Comparison of ENCODE assay signal across 23 mouse cellular contexts in the genomic region with DNA sequence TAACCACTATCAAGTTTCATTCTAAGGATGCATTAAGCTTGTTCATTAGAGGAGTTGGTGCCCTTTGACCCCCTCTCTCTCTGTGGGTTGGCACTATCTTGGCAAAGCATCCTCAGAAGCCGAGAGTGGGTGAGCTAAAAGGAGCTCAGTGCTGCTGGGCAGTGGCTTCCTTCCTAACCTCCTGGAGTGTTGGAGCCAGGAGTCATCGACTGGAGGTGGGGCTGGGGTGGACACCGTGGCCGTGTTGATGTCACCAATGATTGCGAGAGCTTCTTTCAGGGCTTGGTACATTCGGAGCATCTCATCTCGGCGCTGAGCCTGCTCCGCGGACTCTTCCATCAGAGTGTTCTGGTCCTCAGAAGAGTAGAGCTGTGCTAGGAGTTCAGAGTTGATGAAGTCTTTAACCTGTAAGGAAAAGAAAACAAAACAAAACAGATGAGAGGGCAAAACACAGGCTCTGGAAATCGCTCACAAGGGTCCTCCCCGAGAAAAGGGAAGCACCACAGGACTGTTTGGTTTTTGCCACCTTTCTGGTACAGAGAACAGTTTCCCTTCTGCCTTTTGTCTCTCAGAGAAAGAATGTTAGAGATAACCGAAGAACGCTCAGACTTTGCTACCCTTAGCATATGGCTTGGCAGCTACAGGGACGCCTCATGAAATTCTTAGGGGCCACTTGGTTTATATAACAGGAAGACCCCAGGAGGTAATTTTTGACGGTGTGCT. TPM values are rescaled to one million over a fixed set of nuclear protein-coding genes. Genes with fewer than 3 reads are reported as not detected.
A peak's percentile ranks its signal among the peaks of the same experiment; 100 is the strongest.
DNase-seq lines count a peak whose midpoint lies in the region; ATAC-seq and TF ChIP-seq lines count a peak whose summit lies in the region.
"Had no signal": no experiment of that assay in that cellular context is flagged by ENCODE, and none has a peak within 500 bp of the region (broad histone marks: within the 10 kb centered on the region; RNA-seq: fewer than 3 reads in every experiment).

No protein-coding gene starts in this region.

- intact Hi-C loops in heart, postnatal 10 days (cut with DNase I): no loop called here

- H3K36me3 ChIP-seq in heart, embryonic 12.5 days: no peaks in the 10 kb centered on the region
- H3K36me3 ChIP-seq in kidney, embryonic 15.5 days: no peaks in the 10 kb centered on the region
- no peaks in the 10 kb centered on the region for H3K36me3 ChIP-seq in kidney, embryonic 16.5 days (ENCODE audit: insufficient read depth, low read length)
- no peaks in the 10 kb centered on the region for H3K36me3 ChIP-seq in liver, postnatal 0 days (replicated peaks; ENCODE audit: insufficient read depth, low read length)
- H3K36me3 ChIP-seq: liver, embryonic 13.5 days had no signal

- ATAC-seq in heart, embryonic 12.5 days (ENCODE audit: insufficient number of reproducible peaks, low FRiP score): 0 out of 2 replicates have a peak, but pooled peaks have one; percentile 33
- ATAC-seq in kidney, embryonic 15.5 days (replicated peaks; ENCODE audit: low FRiP score): 0 out of 2 replicates have a peak, but pooled peaks have one; percentile 11
- no peak for ATAC-seq in kidney, embryonic 16.5 days (ENCODE audit: low FRiP score, low TSS enrichment)
- peak; percentile 80 for ATAC-seq in granulocyte monocyte progenitor cell, adult 5-6 weeks (replicated peaks; ENCODE audit: poor library complexity, severe bottlenecking)
- peak; percentile 43 for ATAC-seq in megakaryocyte progenitor cell, adult 5-6 weeks (replicated peaks; ENCODE audit: poor library complexity)
- no peak for ATAC-seq in liver, postnatal 0 days
- ATAC-seq: Patski had no signal

- no peaks in the 10 kb centered on the region for H3K9me3 ChIP-seq in heart, embryonic 12.5 days (replicated peaks)
- no peaks in the 10 kb centered on the region for H3K9me3 ChIP-seq in kidney, embryonic 15.5 days (replicated peaks)
- no peaks in the 10 kb centered on the region for H3K9me3 ChIP-seq in kidney, embryonic 16.5 days (ENCODE audit: low read length)
- no peaks in the 10 kb centered on the region for H3K9me3 ChIP-seq in liver, postnatal 0 days (ENCODE audit: low read length)
- H3K9me3 ChIP-seq: liver, embryonic 13.5 days had no signal

- WGBS in heart, embryonic 12.5 days: 34% methylated on average over 16 of the region's 16 CpGs
- WGBS in kidney, embryonic 15.5 days: 76% methylated on average over 16 of the region's 16 CpGs
- 71% methylated on average over 16 of the region's 16 CpGs for WGBS in kidney, embryonic 16.5 days
- 55% methylated on average over 16 of the region's 16 CpGs for WGBS in liver, postnatal 0 days (ENCODE audit: insufficient replicate concordance)

- H3K4me3 ChIP-seq in heart, embryonic 12.5 days: no peak overlapping the region
- no peak overlapping the region for H3K4me3 ChIP-seq in kidney, embryonic 15.5 days (replicated peaks)
- no peak overlapping the region for H3K4me3 ChIP-seq in kidney, embryonic 16.5 days (ENCODE audit: low read length)
- no peak overlapping the region for H3K4me3 ChIP-seq in liver, postnatal 0 days (ENCODE audit: low read depth, low read length)
- H3K4me3 ChIP-seq: gastrocnemius, adult 2 months; liver, embryonic 13.5 days had no signal

- H3K4me1 ChIP-seq in heart, embryonic 12.5 days (replicated peaks): peaks cover 46% of the 10 kb centered on the region
- peaks cover 41% of the 10 kb centered on the region for H3K4me1 ChIP-seq in kidney, embryonic 15.5 days
- peaks cover 50% of the 10 kb centered on the region for H3K4me1 ChIP-seq in kidney, embryonic 16.5 days (ENCODE audit: insufficient read depth, low read length)
- H3K4me1 ChIP-seq in liver, postnatal 0 days (ENCODE audit: insufficient read depth): no peaks in the 10 kb centered on the region

- DNase-seq in heart, postnatal 10 days: no peak
- no peak for DNase-seq in liver, postnatal 0 days
- DNase-seq: cerebellum, adult 8-10 months; embryo, embryonic 11 days; gastrocnemius, adult 2 months; kidney, adult 2 months; liver, embryonic 13.5 days; right cerebral cortex, adult 18-20 months; thymus, adult 2 months had no signal

- no peak for TF ChIP-seq EP300 in liver, postnatal 0 days (IDR thresholded peaks at IDR 0.05; ENCODE audit: low read depth)

- H3K4me2 ChIP-seq in heart, embryonic 12.5 days: peak overlapping the region; percentile 47
- H3K4me2 ChIP-seq in kidney, embryonic 15.5 days: no peak overlapping the region
- H3K4me2 ChIP-seq in kidney, embryonic 16.5 days (replicated peaks; ENCODE audit: low read depth, low read length): no peak overlapping the region
- H3K4me2 ChIP-seq in liver, postnatal 0 days (ENCODE audit: low read depth, low read length): no peak overlapping the region
- H3K4me2 ChIP-seq: liver, embryonic 13.5 days had no signal

- TF ChIP-seq CTCF in liver, postnatal 0 days (IDR thresholded peaks at IDR 0.05; ENCODE audit: low read depth): no peak

- no peaks in the 10 kb centered on the region for H3K27me3 ChIP-seq in heart, embryonic 12.5 days (replicated peaks)
- no peaks in the 10 kb centered on the region for H3K27me3 ChIP-seq in kidney, embryonic 15.5 days
- H3K27me3 ChIP-seq in kidney, embryonic 16.5 days (ENCODE audit: insufficient read depth, low read length): no peaks in the 10 kb centered on the region
- no peaks in the 10 kb centered on the region for H3K27me3 ChIP-seq in liver, postnatal 0 days (ENCODE audit: insufficient read depth, low read length)
- H3K27me3 ChIP-seq: liver, embryonic 13.5 days; Patski had no signal

- peak overlapping the region; percentile 51; the same call in 1 of the 2 replicates for H3K27ac ChIP-seq in heart, embryonic 12.5 days (ENCODE audit: poor library complexity, severe bottlenecking)
- no peak overlapping the region for H3K27ac ChIP-seq in kidney, embryonic 15.5 days
- H3K27ac ChIP-seq in kidney, embryonic 16.5 days (ENCODE audit: low read length): no peak overlapping the region
- no peak overlapping the region for H3K27ac ChIP-seq in liver, postnatal 0 days (ENCODE audit: low read depth)
- H3K27ac ChIP-seq: gastrocnemius, adult 2 months; liver, embryonic 13.5 days had no signal

- 0 out of 2 replicates have a peak overlapping the region, but pooled peaks have one; percentile 13 for H3K9ac ChIP-seq in heart, embryonic 12.5 days
- no peak overlapping the region for H3K9ac ChIP-seq in kidney, embryonic 15.5 days
- no peak overlapping the region for H3K9ac ChIP-seq in kidney, embryonic 16.5 days (replicated peaks; ENCODE audit: low read length)
- H3K9ac ChIP-seq in liver, postnatal 0 days (replicated peaks): no peak overlapping the region
- H3K9ac ChIP-seq: liver, embryonic 13.5 days had no signal

RNA-seq across cellular contexts. Expression of gene 4930558K02Rik, which starts 32.2 kb away (rescaled TPM):
- polyA plus RNA-seq in heart, embryonic 12.5 days (2016; fragmentation: Nextera tagmentation; extraction: Ambion mirVana): not detected in 2 replicates
- not detected for total RNA-seq in heart, postnatal 10 days (2021)
- not detected in 2 replicates for polyA plus RNA-seq in kidney, embryonic 15.5 days (2015; fragmentation: Nextera tagmentation; extraction: Ambion mirVana)
- polyA plus RNA-seq in kidney, embryonic 16.5 days (2015; fragmentation: Nextera tagmentation; extraction: Ambion mirVana): not detected in 2 replicates
- total RNA-seq in granulocyte monocyte progenitor cell, adult 5-6 weeks (2014; fragmentation: Nextera tagmentation): not detected in 2 replicates
- total RNA-seq in granulocyte monocyte progenitor cell, adult 5-6 weeks (2017): not detected in 2 replicates
- 0.39 TPM in 1 of 2 replicates, not detected in the other for total RNA-seq in megakaryocyte progenitor cell, adult 5-6 weeks (2015)
- total RNA-seq in megakaryocyte progenitor cell, adult 5-6 weeks (2017): not detected in 2 replicates
- polyA plus RNA-seq in liver, postnatal 0 days (2015; fragmentation: Nextera tagmentation; extraction: Ambion mirVana): not detected in 2 replicates
- total RNA-seq: gastrocnemius, adult 2 months; hematopoietic stem cell, adult 5-6 weeks; layer of hippocampus, postnatal 25 days; left cerebral cortex, postnatal 14 days; midbrain, postnatal 0 days had no signal
- polyA plus RNA-seq: C2C12; kidney, adult 2 months; large intestine, adult 2 months; liver, embryonic 13.5 days; lung, embryonic 16.5 days; Patski; small intestine, adult 2 months; thymus, adult 2 months had no signal

RNA-seq across cellular contexts. Expression of gene Pigc, which starts 42.7 kb away (rescaled TPM):
- polyA plus RNA-seq in heart, embryonic 12.5 days (2016; fragmentation: Nextera tagmentation; extraction: Ambion mirVana): 22.5 and 23.4 TPM in 2 replicates
- total RNA-seq in heart, postnatal 10 days (2021): 10 to 100 TPM; 20.6 to 21.9 TPM
- polyA plus RNA-seq in kidney, embryonic 15.5 days (2015; fragmentation: Nextera tagmentation; extraction: Ambion mirVana): 39.7 and 40.4 TPM in 2 replicates
- polyA plus RNA-seq in kidney, embryonic 16.5 days (2015; fragmentation: Nextera tagmentation; extraction: Ambion mirVana): 42.5 and 46.7 TPM in 2 replicates
- 17.2 and 17.9 TPM in 2 replicates for total RNA-seq in granulocyte monocyte progenitor cell, adult 5-6 weeks (2014; fragmentation: Nextera tagmentation)
- 19.0 and 23.6 TPM in 2 replicates for total RNA-seq in granulocyte monocyte progenitor cell, adult 5-6 weeks (2017)
- 11.9 and 13.7 TPM in 2 replicates for total RNA-seq in megakaryocyte progenitor cell, adult 5-6 weeks (2015)
- 17.4 and 20.1 TPM in 2 replicates for total RNA-seq in megakaryocyte progenitor cell, adult 5-6 weeks (2017)
- 17.7 and 20.7 TPM in 2 replicates for polyA plus RNA-seq in liver, postnatal 0 days (2015; fragmentation: Nextera tagmentation; extraction: Ambion mirVana)

Comparison
In these comparisons a context has a peak if more than half of its experiments do, and no peak if none do; other contexts are left out.
1. ATAC-seq: peak in heart, embryonic 12.5 days (single experiment), kidney, embryonic 15.5 days (single experiment), granulocyte monocyte progenitor cell, adult 5-6 weeks (single experiment) and megakaryocyte progenitor cell, adult 5-6 weeks (single experiment); none in kidney, embryonic 16.5 days (single experiment) and liver, postnatal 0 days (single experiment).